Mouse (Mus musculus) heart, postnatal 0 days (tissue): ENCODE results near the gene Gm11127. TPM values are rescaled to one million over a fixed set of nuclear protein-coding genes. Genes with fewer than 3 reads are reported as not detected.
"Not testable (repeated sequence)": the region's sequence is repeated elsewhere in the genome, so short reads cannot be mapped to it uniquely, and the experiment has no call there.

Source experiments
- ATAC-seq: fragments of 200-750 bp; cut with Nextera tagmentation; 2 replicates; pipeline ENCODE4 v1.8.0; 2017; ENCODE audit warnings: low read depth, moderate number of reproducible peaks, moderate library complexity; ENCODE audit not compliant: insufficient read depth
- DNase-seq: peaks from one replicate; pipeline ENCODE4 v3.0.0-alpha.2; 2016; ENCODE audit warnings: low spot score
- H3K27ac ChIP-seq: fragments of 300-500 bp; sonication (generic); 2 replicates; pipeline ENCODE4 v1.5.1; 2014; ENCODE audit warnings: low read depth, mild to moderate bottlenecking
- H3K27me3 ChIP-seq: fragments of 300-500 bp; sonication (generic); 2 replicates; pipeline ENCODE4 v1.6.1; 2014; ENCODE audit warnings: low read length, mixed read lengths; ENCODE audit not compliant: control insufficient read depth, insufficient read depth
- H3K36me3 ChIP-seq: fragments of 300-500 bp; sonication (generic); replicated peaks from 2 replicates; pipeline ENCODE4 v1.6.1; 2014; ENCODE audit warnings: low read length, mixed read lengths; ENCODE audit not compliant: control insufficient read depth, insufficient read depth
- H3K4me1 ChIP-seq: fragments of 300-500 bp; sonication (generic); 2 replicates; pipeline ENCODE4 v1.6.1; 2014; ENCODE audit warnings: antibody characterized with exemption; ENCODE audit not compliant: control insufficient read depth, insufficient read depth
- H3K4me2 ChIP-seq: fragments of 300-500 bp; sonication (generic); 2 replicates; pipeline ENCODE4 v1.6.1; 2014; ENCODE audit warnings: low read depth, mild to moderate bottlenecking, low read length, moderate library complexity
- H3K4me3 ChIP-seq: fragments of 300-500 bp; sonication (generic); 2 replicates; pipeline ENCODE4 v1.5.1; 2014; ENCODE audit warnings: low read depth, low read length
- H3K9ac ChIP-seq: fragments of 300-500 bp; sonication (generic); replicated peaks from 2 replicates; pipeline ENCODE4 v1.6.1; 2014; ENCODE audit warnings: low read depth, low read length, mixed read lengths
- H3K9me3 ChIP-seq: fragments of 300-500 bp; sonication (generic); replicated peaks from 2 replicates; pipeline ENCODE4 v1.6.1; 2016; ENCODE audit warnings: low read length; ENCODE audit not compliant: control insufficient read depth
- CTCF ChIP-seq: IDR thresholded peaks from 2 replicates; pipeline ENCODE4 v1.5.1; 2016; ENCODE audit warnings: antibody characterized with exemption, control low read depth, low read depth
- EP300 ChIP-seq: IDR thresholded peaks from 2 replicates; pipeline ENCODE4 v1.6.1; 2016; ENCODE audit warnings: antibody characterized with exemption, low read depth
- WGBS: fragments of 180-500 bp; shearing (Covaris S2); extraction: QIAGEN DNeasy Blood & Tissue Kit; methylation state at CpG from one replicate; pipeline ENCODE4 v1.1.7; 2014; 5-methylcytosine and 5-hydroxymethylcytosine counted together
- polyA plus RNA-seq: library from polyadenylated mRNA; unstranded; fragments of >200 nt; fragmentation: Nextera tagmentation; extraction: Ambion mirVana; gene quantifications from 2 replicates; pipeline ENCODE4 v1.2.1, GENCODE M21; 2015
- total RNA-seq: library from RNA; depleted of rRNA; stranded (reverse); fragments of >200 nt; gene quantifications from 2 replicates; pipeline ENCODE4 v1.2.3, GENCODE M21; 2014; ENCODE audit warnings: low replicate concordance; rRNA removed

Gm11127 gene
- total RNA-seq = not detected in 2 replicates
- not detected in 2 replicates for polyA plus RNA-seq

- DNase-seq, H3K4me2 ChIP-seq, H3K27ac ChIP-seq, ATAC-seq, H3K36me3 ChIP-seq, H3K27me3 ChIP-seq, H3K4me1 ChIP-seq, H3K4me3 ChIP-seq, H3K9ac ChIP-seq, H3K9me3 ChIP-seq: not testable (repeated sequence)
- 44% methylated on average over 1 of the region's 1 CpGs for WGBS
Measured at GRCm38 (mm10) chr17:36058362-36058761, at the start of gene Gm11127. Gm11127 (minus strand) TSS chr17:36058371.

- H3K4me2 ChIP-seq, H3K9ac ChIP-seq, H3K4me3 ChIP-seq, H3K36me3 ChIP-seq, ATAC-seq, H3K9me3 ChIP-seq, DNase-seq, H3K27ac ChIP-seq, H3K4me1 ChIP-seq, H3K27me3 ChIP-seq: not testable (repeated sequence)
- WGBS = 80% methylated on average over 11 of the region's 12 CpGs
Measured at GRCm38 (mm10) chr17:36102091-36102490, 43.9 kb upstream of the Gm11127 start.

GRCm38 (mm10) chr17:36099603-36100002 lies 41.4 kb upstream of the Gm11127 start:
- H3K36me3 ChIP-seq, ATAC-seq, DNase-seq, H3K4me2 ChIP-seq, H3K27me3 ChIP-seq, H3K9me3 ChIP-seq, H3K4me1 ChIP-seq, H3K27ac ChIP-seq, H3K9ac ChIP-seq, H3K4me3 ChIP-seq: not testable (repeated sequence)
- WGBS = 58% methylated on average over 2 of the region's 2 CpGs

- 11% methylated on average over 3 of the region's 3 CpGs for WGBS
- no peaks in the 10 kb centered on the region for H3K27me3 ChIP-seq
- no peaks in the 10 kb centered on the region for H3K36me3 ChIP-seq
- no peak overlapping the region for H3K4me3 ChIP-seq
- DNase-seq (no peak), ATAC-seq (no peak)
- no peak for TF ChIP-seq EP300
- TF ChIP-seq CTCF = no peak
- no peaks in the 10 kb centered on the region for H3K4me1 ChIP-seq
- H3K27ac ChIP-seq = no peak overlapping the region
- H3K9me3 ChIP-seq = no peaks in the 10 kb centered on the region
- no peak overlapping the region for H3K4me2 ChIP-seq
- no peak overlapping the region for H3K9ac ChIP-seq
Measured at GRCm38 (mm10) chr17:36093936-36094335, 35.8 kb upstream of the Gm11127 start.

- H3K9ac ChIP-seq, H3K36me3 ChIP-seq, H3K27me3 ChIP-seq, DNase-seq, H3K4me1 ChIP-seq, H3K9me3 ChIP-seq, H3K27ac ChIP-seq, H3K4me3 ChIP-seq, ATAC-seq, H3K4me2 ChIP-seq: not testable (repeated sequence)
Measured at GRCm38 (mm10) chr17:36092520-36092919, 34.3 kb upstream of the Gm11127 start.

GRCm38 (mm10) chr17:36091933-36092332 lies 33.8 kb upstream of the Gm11127 start:
- not testable (repeated sequence) for H3K9ac ChIP-seq, H3K4me3 ChIP-seq, DNase-seq, H3K4me2 ChIP-seq, H3K36me3 ChIP-seq, H3K27me3 ChIP-seq, H3K27ac ChIP-seq, H3K4me1 ChIP-seq, ATAC-seq, H3K9me3 ChIP-seq
- whole genome bisulfite sequencing = no CpG with 5 or more reads among the region's 2 CpGs

- not testable (repeated sequence) for H3K4me2 ChIP-seq, H3K9ac ChIP-seq, H3K4me3 ChIP-seq, ATAC-seq, H3K9me3 ChIP-seq, DNase-seq, H3K36me3 ChIP-seq, H3K4me1 ChIP-seq, H3K27ac ChIP-seq
- 63% methylated on average over 1 of the region's 1 CpGs for WGBS
- peaks cover 36% of the 10 kb centered on the region for H3K27me3 ChIP-seq
Measured at GRCm38 (mm10) chr17:36085976-36086375, 27.8 kb upstream of the Gm11127 start.
